Mouse (Mus musculus) bone marrow macrophage, adult 2 months (primary cell): Measurements from ENCODE around the gene Nudt8.

Source experiments
- CTCF ChIP-seq: IDR thresholded peaks from 2 replicates; pipeline ENCODE4 v1.5.1; 2012; ENCODE audit warnings: low read depth, mild to moderate bottlenecking, low read length, moderate library complexity
- POLR2A ChIP-seq: IDR thresholded peaks from 2 replicates; pipeline ENCODE4 v1.6.1; 2012; ENCODE audit warnings: mild to moderate bottlenecking, low read depth, low read length, borderline replicate concordance

DNA sequence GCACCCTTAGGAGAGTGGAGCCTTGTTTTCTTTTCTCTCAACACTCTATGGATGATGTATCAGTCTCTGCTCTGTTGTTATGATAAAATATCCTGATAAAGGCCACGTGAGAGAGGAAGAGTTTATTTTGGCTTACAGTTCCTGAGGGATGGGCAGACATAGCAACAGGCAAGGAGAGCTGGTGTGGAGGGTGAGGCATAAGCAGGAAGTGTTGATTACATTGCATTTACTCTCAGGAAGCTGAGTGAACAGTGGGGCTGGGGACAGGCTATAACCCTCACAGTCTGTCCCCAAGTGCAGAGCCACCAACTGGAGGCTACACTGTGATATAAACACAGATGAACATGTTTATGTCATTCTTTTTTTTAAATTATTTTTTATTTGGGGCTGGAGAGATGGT lies 48.3 kb upstream of the Nudt8 start:
- no peak for TF ChIP-seq CTCF
- TF ChIP-seq POLR2A, result no peak
